Mouse (Mus musculus) kidney, embryonic 16.5 days (tissue): ENCODE data around the gene Cenpv. TPM values are rescaled to one million over a fixed set of nuclear protein-coding genes. Genes with fewer than 3 reads are reported as not detected.
"Not testable (repeated sequence)": the region's sequence is repeated elsewhere in the genome, so short reads cannot be mapped to it uniquely, and the experiment has no call there.

Source experiments
- ATAC-seq: fragments of 200-750 bp; cut with Nextera tagmentation; 2 replicates; pipeline ENCODE4 v1.8.0; 2017; ENCODE audit warnings: moderate TSS enrichment; ENCODE audit not compliant: low FRiP score, low TSS enrichment
- H3K27ac ChIP-seq: fragments of 300-500 bp; sonication (generic); 2 replicates; pipeline ENCODE4 v1.5.1; 2014; ENCODE audit warnings: low read length
- H3K27me3 ChIP-seq: fragments of 300-500 bp; sonication (generic); 2 replicates; pipeline ENCODE4 v1.6.1; 2014; ENCODE audit warnings: low read length, control low read depth, mixed read lengths; ENCODE audit not compliant: insufficient read depth
- H3K36me3 ChIP-seq: fragments of 300-500 bp; sonication (generic); 2 replicates; pipeline ENCODE4 v1.6.1; 2014; ENCODE audit warnings: low read length, control low read depth, mixed read lengths; ENCODE audit not compliant: insufficient read depth
- H3K4me1 ChIP-seq: fragments of 300-500 bp; sonication (generic); 2 replicates; pipeline ENCODE4 v1.6.1; 2014; ENCODE audit warnings: low read length, control low read depth, mixed read lengths; ENCODE audit not compliant: insufficient read depth
- H3K4me2 ChIP-seq: fragments of 300-500 bp; sonication (generic); replicated peaks from 2 replicates; pipeline ENCODE4 v1.6.1; 2014; ENCODE audit warnings: low read depth, low read length
- H3K4me3 ChIP-seq: fragments of 300-500 bp; sonication (generic); 2 replicates; pipeline ENCODE4 v1.5.1; 2014; ENCODE audit warnings: mild to moderate bottlenecking, low read length
- H3K9ac ChIP-seq: fragments of 300-500 bp; sonication (generic); replicated peaks from 2 replicates; pipeline ENCODE4 v1.6.1; 2014; ENCODE audit warnings: low read length
- H3K9me3 ChIP-seq: fragments of 300-500 bp; sonication (generic); 2 replicates; pipeline ENCODE4 v1.6.1; 2016; ENCODE audit warnings: low read length, control low read depth
- WGBS: fragments of 180-500 bp; shearing (Covaris S2); extraction: QIAGEN DNeasy Blood & Tissue Kit; methylation state at CpG from one replicate; pipeline ENCODE4 v1.1.7; 2014; 5-methylcytosine and 5-hydroxymethylcytosine counted together
- polyA plus RNA-seq: library from polyadenylated mRNA; unstranded; fragments of >200 nt; fragmentation: Nextera tagmentation; extraction: Ambion mirVana; gene quantifications from 2 replicates; pipeline ENCODE4 v1.2.1, GENCODE M21; 2015

Cenpv gene
- polyA plus RNA-seq, 1 experiment from 2014 or later: 17.7 TPM

GRCm38 (mm10) chr11:62511444-62512202 is 27.4 kb downstream of the Cenpv start:
- Histone ChIP-seq H3K4me3 (no peak overlapping the region), H3K4me2 (no peak overlapping the region), H3K9me3 (no peaks in the 10 kb centered on the region), H3K27ac (no peak overlapping the region), H3K4me1 (no peaks in the 10 kb centered on the region), H3K36me3 (no peaks in the 10 kb centered on the region), H3K9ac (no peak overlapping the region), H3K27me3 (no peaks in the 10 kb centered on the region)
- 86% methylated on average over 13 of the region's 13 CpGs for WGBS
- ATAC-seq: no peak

DNA sequence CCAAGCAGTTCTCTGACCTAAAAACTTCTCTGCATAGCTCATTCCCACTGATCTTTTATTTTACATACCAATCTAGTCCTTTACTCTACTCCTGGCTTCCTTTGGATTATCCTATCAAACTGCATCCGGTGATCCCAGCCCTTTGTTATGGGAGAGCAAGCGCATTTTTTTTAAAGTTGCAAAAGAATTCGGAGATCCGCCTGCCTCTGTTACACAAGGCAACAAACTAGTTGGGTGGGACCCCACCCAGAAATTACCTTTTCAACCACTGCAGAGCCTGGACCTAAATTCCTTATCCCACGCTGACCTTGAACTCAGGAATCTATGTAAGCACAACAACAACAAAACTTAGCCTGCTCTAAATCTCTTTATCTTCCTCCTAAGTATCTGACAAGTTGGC is 28.1 kb downstream of the Cenpv start:
- H3K36me3 ChIP-seq: no peaks in the 10 kb centered on the region
- H3K9ac ChIP-seq: no peak overlapping the region
- H3K27me3 ChIP-seq: no peaks in the 10 kb centered on the region
- H3K27ac ChIP-seq: no peak overlapping the region
- H3K4me1 ChIP-seq: no peaks in the 10 kb centered on the region
- H3K9me3 ChIP-seq: no peaks in the 10 kb centered on the region
- no peak overlapping the region for H3K4me3 ChIP-seq
- 86% methylated on average over 5 of the region's 5 CpGs for whole genome bisulfite sequencing
- no peak for ATAC-seq
- H3K4me2 ChIP-seq: no peak overlapping the region

- Histone ChIP-seq H3K27ac (no peak overlapping the region), H3K4me3 (no peak overlapping the region), H3K9ac (no peak overlapping the region), H3K36me3 (no peaks in the 10 kb centered on the region), H3K4me2 (no peak overlapping the region), H3K27me3 (no peaks in the 10 kb centered on the region), H3K9me3 (no peaks in the 10 kb centered on the region), H3K4me1 (no peaks in the 10 kb centered on the region)
- no peak for ATAC-seq
- 55% methylated on average over 3 of the region's 3 CpGs for WGBS
Measured at GRCm38 (mm10) chr11:62509571-62509970, 29.5 kb downstream of the Cenpv start.

DNA sequence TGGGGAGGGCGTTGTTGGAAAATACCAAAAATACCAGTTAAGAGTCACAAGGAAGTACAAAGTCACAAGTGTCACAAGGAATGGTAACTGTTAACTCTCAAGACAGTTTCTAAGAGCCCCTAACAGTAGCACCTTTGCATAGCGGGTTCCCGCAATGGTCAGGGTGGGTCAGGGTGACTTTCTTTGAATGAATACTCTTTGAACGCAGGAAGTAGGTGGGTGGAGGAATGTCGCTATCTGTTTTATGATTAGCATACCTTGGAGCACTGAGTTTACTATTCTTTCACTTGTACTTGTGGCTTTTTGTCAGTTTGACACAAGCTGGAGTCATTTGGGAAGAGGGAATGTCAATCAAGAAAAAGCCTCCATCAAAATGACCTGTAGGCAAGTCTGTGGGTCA is 30.2 kb downstream of the Cenpv start:
- ATAC-seq, H3K27me3 ChIP-seq, H3K36me3 ChIP-seq, H3K4me3 ChIP-seq, H3K9me3 ChIP-seq, H3K9ac ChIP-seq, H3K27ac ChIP-seq, H3K4me1 ChIP-seq, H3K4me2 ChIP-seq: not testable (repeated sequence)
- 96% methylated on average over 5 of the region's 5 CpGs for WGBS

DNA sequence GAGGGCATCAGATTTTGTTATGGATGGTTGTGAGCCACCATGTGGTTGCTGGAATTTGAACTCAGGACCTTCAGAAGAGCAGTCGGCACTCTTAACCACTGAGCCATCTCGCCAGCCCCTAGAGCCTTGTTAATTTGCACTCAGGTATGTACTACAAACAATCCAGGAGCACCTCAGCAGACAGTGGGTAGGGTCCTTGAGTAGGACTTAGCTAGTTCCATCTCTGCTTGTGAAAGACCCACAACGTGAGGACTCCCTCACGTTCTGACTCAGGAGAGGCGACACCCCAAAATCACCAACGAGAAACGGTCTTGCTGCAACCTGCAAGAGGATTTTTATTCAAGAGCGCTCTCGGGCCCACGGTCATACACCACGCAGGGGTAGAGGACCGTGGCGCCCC is 30.7 kb downstream of the Cenpv start:
- H3K4me1 ChIP-seq, H3K4me2 ChIP-seq, H3K9ac ChIP-seq, H3K9me3 ChIP-seq, H3K36me3 ChIP-seq, H3K27ac ChIP-seq, H3K4me3 ChIP-seq, ATAC-seq, H3K27me3 ChIP-seq: not testable (repeated sequence)
- WGBS: 91% methylated on average over 13 of the region's 13 CpGs

DNA sequence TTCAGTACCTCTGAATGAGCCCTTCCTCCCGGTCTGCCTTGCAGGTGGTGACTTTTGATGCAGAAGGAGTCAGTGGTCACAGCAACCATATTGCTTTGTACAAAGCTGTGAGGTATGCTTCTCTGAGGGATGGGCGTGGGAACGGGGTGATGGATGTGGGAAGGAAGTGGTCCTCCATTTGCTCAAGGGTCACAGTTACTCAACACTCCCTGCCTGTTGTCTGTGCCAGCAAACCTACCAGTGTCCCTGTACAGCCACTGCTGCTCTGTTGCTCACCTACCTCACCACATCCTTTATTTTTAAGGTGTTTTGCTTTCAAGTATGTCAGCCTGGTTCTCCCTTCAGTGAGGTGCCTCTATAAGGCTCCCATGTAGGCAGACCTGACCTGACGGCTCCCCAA is 31.4 kb downstream of the Cenpv start:
- Histone ChIP-seq H3K4me2 (no peak overlapping the region), H3K27ac (no peak overlapping the region), H3K4me3 (no peak overlapping the region), H3K9ac (no peak overlapping the region), H3K4me1 (no peaks in the 10 kb centered on the region), H3K36me3 (no peaks in the 10 kb centered on the region), H3K9me3 (no peaks in the 10 kb centered on the region), H3K27me3 (no peaks in the 10 kb centered on the region)
- ATAC-seq: no peak
- 75% methylated on average over 4 of the region's 4 CpGs for WGBS

GRCm38 (mm10) chr11:62500529-62500928 is 38.5 kb downstream of the Cenpv start:
- no peak overlapping the region for H3K9ac ChIP-seq
- H3K4me3 ChIP-seq: no peak overlapping the region
- 83% methylated on average over 2 of the region's 2 CpGs for WGBS
- H3K9me3 ChIP-seq: no peaks in the 10 kb centered on the region
- H3K4me2 ChIP-seq: no peak overlapping the region
- no peaks in the 10 kb centered on the region for H3K36me3 ChIP-seq
- H3K27ac ChIP-seq: no peak overlapping the region
- no peaks in the 10 kb centered on the region for H3K27me3 ChIP-seq
- no peak for ATAC-seq
- H3K4me1 ChIP-seq: peaks cover 2% of the 10 kb centered on the region

GRCm38 (mm10) chr11:62498802-62499201 is 40.3 kb downstream of the Cenpv start:
- Histone ChIP-seq H3K27me3 (no peaks in the 10 kb centered on the region), H3K9ac (no peak overlapping the region), H3K27ac (no peak overlapping the region), H3K4me2 (no peak overlapping the region), H3K36me3 (no peaks in the 10 kb centered on the region), H3K4me3 (no peak overlapping the region), H3K4me1 (peaks cover 16% of the 10 kb centered on the region), H3K9me3 (no peaks in the 10 kb centered on the region)
- ATAC-seq: no peak
- 87% methylated on average over 2 of the region's 2 CpGs for WGBS

- 46% methylated on average over 3 of the region's 3 CpGs for WGBS
- H3K27ac ChIP-seq: no peak overlapping the region
- H3K36me3 ChIP-seq: no peaks in the 10 kb centered on the region
- no peak overlapping the region for H3K4me2 ChIP-seq
- no peak for ATAC-seq
- H3K9me3 ChIP-seq: no peaks in the 10 kb centered on the region
- H3K4me3 ChIP-seq: no peak overlapping the region
- no peaks in the 10 kb centered on the region for H3K27me3 ChIP-seq
- peaks cover 16% of the 10 kb centered on the region for H3K4me1 ChIP-seq
- no peak overlapping the region for H3K9ac ChIP-seq
Measured at GRCm38 (mm10) chr11:62497181-62497580, 41.9 kb downstream of the Cenpv start.

DNA sequence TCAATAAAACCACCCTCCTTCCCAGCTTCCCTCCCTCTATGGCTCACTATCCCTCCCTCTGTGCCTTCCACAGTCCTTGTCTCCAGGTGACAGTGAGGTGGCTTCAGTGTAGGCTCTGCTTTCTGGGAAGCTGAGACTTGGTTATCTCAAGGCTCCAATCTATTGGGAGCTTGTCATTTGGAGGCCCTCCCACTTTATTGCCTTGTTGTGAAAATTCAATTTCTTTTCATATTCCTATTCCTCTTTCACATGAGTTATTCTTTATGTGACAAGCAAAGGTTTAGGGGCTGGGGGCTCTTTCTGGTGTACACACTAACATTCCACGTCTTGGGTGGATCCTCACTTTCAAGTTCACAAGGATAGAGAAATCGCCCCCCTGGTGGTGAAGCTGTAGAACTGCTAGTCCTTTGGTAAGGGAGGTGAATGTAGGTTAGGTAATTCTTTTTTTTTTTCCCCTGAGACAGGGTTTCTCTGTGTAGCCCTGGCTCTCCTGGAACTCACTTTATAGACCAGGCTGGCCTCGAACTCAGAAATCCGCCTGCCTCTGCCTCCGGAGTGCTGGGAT is 42.8 kb downstream of the Cenpv start:
- no peak overlapping the region for H3K27ac ChIP-seq
- H3K36me3 ChIP-seq: no peaks in the 10 kb centered on the region
- H3K9me3 ChIP-seq: no peaks in the 10 kb centered on the region
- ATAC-seq: no peak
- no peak overlapping the region for H3K4me3 ChIP-seq
- H3K4me2 ChIP-seq: no peak overlapping the region
- no peak overlapping the region for H3K9ac ChIP-seq
- WGBS: 57% methylated on average over 5 of the region's 5 CpGs
- H3K4me1 ChIP-seq: peaks cover 16% of the 10 kb centered on the region
- H3K27me3 ChIP-seq: no peaks in the 10 kb centered on the region
